ENCODE assay signal across 16 mouse cellular contexts in genomic region chr2:32061722-32062505, GRCm38 (mm10). TPM values are rescaled to one million over a fixed set of nuclear protein-coding genes. Genes with fewer than 3 reads are reported as not detected.
A peak's percentile ranks its signal among the peaks of the same experiment; 100 is the strongest.
DNase-seq lines count a peak whose midpoint lies in the region; ATAC-seq and TF ChIP-seq lines count a peak whose summit lies in the region.
"Had no signal": no experiment of that assay in that cellular context is flagged by ENCODE, and none has a peak within 500 bp of the region (broad histone marks: within the 10 kb centered on the region; RNA-seq: fewer than 3 reads in every experiment).

No protein-coding gene starts in this region.

- DNase-seq in heart, postnatal 10 days, result no peak
- DNase-seq in thymus, adult 2 months, result peak; percentile 74
- no peak for DNase-seq in adrenal gland, postnatal 4 days (ENCODE audit: low spot score in 2 of 2)
- DNase-seq in embryo, embryonic 10.5 days (ENCODE audit: low spot score), result no peak
- no peak for DNase-seq in left cerebral cortex, postnatal 25 days (ENCODE audit: low spot score in 2 of 2)
- DNase-seq: B cell, adult 2 months; cerebellum, adult 9-10 months; gastrocnemius, postnatal 25 days; kidney, adult 2 months; right cerebral cortex, postnatal 25 days had no signal

- ATAC-seq in heart, embryonic 13.5 days (ENCODE audit: extremely low read depth, insufficient number of reproducible peaks, low FRiP score, low TSS enrichment), result no peak
- peak; percentile 3 for ATAC-seq in CD4-positive, CD25-positive, alpha-beta regulatory T cell, adult 4 months
- peak; percentile 76 for ATAC-seq in liver, embryonic 12.5 days
- ATAC-seq: forebrain, embryonic 15.5 days had no signal

- no peak overlapping the region for H3K4me3 ChIP-seq in heart, embryonic 13.5 days
- H3K4me3 ChIP-seq in liver, embryonic 12.5 days, result peak overlapping the region; percentile 23; the same call in 1 of the 2 replicates
- H3K4me3 ChIP-seq in thymus, adult 2 months (ENCODE audit: control insufficient read depth, insufficient read depth, low read length), result peak overlapping the region; percentile 32
- H3K4me3 ChIP-seq: embryonic facial prominence, embryonic 12.5 days; forebrain, embryonic 15.5 days; hindbrain, embryonic 15.5 days had no signal

- no peaks in the 10 kb centered on the region for H3K9me3 ChIP-seq in heart, embryonic 13.5 days
- no peaks in the 10 kb centered on the region for H3K9me3 ChIP-seq in liver, embryonic 12.5 days (replicated peaks)
- H3K9me3 ChIP-seq: embryonic facial prominence, embryonic 12.5 days; forebrain, embryonic 15.5 days; hindbrain, embryonic 15.5 days had no signal

- H3K36me3 ChIP-seq in heart, embryonic 13.5 days, result peaks cover 2% of the 10 kb centered on the region
- H3K36me3 ChIP-seq in liver, embryonic 12.5 days, result peaks cover 32% of the 10 kb centered on the region
- peaks cover 17% of the 10 kb centered on the region for H3K36me3 ChIP-seq in thymus, adult 2 months (ENCODE audit: control insufficient read depth, insufficient read depth, low read length)
- H3K36me3 ChIP-seq: embryonic facial prominence, embryonic 12.5 days; forebrain, embryonic 15.5 days; hindbrain, embryonic 15.5 days had no signal

- H3K27me3 ChIP-seq in heart, embryonic 13.5 days (replicated peaks), result no peaks in the 10 kb centered on the region
- no peaks in the 10 kb centered on the region for H3K27me3 ChIP-seq in liver, embryonic 12.5 days (replicated peaks)
- no peaks in the 10 kb centered on the region for H3K27me3 ChIP-seq in thymus, adult 2 months (ENCODE audit: control insufficient read depth, insufficient read depth, low read length)
- H3K27me3 ChIP-seq: embryonic facial prominence, embryonic 12.5 days; forebrain, embryonic 15.5 days; hindbrain, embryonic 15.5 days had no signal

- TF ChIP-seq POLR2A in thymus, adult 2 months (IDR thresholded peaks at IDR 0.05; ENCODE audit: control insufficient read depth, extremely low read depth, insufficient read depth, low read length, poor library complexity), result 0 out of 2 replicates have a peak, but pooled peaks have one; percentile 18

- peaks cover 99% of the 10 kb centered on the region for H3K4me1 ChIP-seq in heart, embryonic 13.5 days
- H3K4me1 ChIP-seq in liver, embryonic 12.5 days, result peaks cover 88% of the 10 kb centered on the region
- H3K4me1 ChIP-seq in thymus, adult 2 months (replicated peaks; ENCODE audit: control insufficient read depth, insufficient read depth, low read length), result peaks cover 86% of the 10 kb centered on the region
- H3K4me1 ChIP-seq: forebrain, embryonic 15.5 days had no signal

- peak overlapping the region; percentile 55 for H3K9ac ChIP-seq in heart, embryonic 13.5 days
- peak overlapping the region; percentile 57 for H3K9ac ChIP-seq in liver, embryonic 12.5 days
- H3K9ac ChIP-seq: embryonic facial prominence, embryonic 12.5 days; forebrain, embryonic 15.5 days; hindbrain, embryonic 15.5 days had no signal

- no peak for TF ChIP-seq CTCF in thymus, adult 2 months (IDR thresholded peaks at IDR 0.05; ENCODE audit: borderline replicate concordance, control insufficient read depth, extremely low read depth, insufficient read depth, low read length, poor library complexity)

- WGBS in heart, embryonic 13.5 days, result 39% methylated on average over 12 of the region's 12 CpGs
- WGBS in liver, embryonic 12.5 days (ENCODE audit: insufficient replicate concordance), result 29% methylated on average over 12 of the region's 12 CpGs
- 9% methylated on average over 12 of the region's 12 CpGs for WGBS in thymus, adult 2 months

- intact Hi-C loops in heart, postnatal 10 days (cut with DNase I), result no loop called here
- intact Hi-C loops in left cerebral cortex, postnatal 25 days (cut with DNase I), result no loop called here

- peak overlapping the region; percentile 96 for H3K27ac ChIP-seq in heart, embryonic 13.5 days (replicated peaks)
- peak overlapping the region; percentile 83 for H3K27ac ChIP-seq in liver, embryonic 12.5 days
- H3K27ac ChIP-seq in thymus, adult 2 months (ENCODE audit: control insufficient read depth, insufficient read depth, low read length), result peak overlapping the region; percentile 99
- H3K27ac ChIP-seq: embryonic facial prominence, embryonic 12.5 days; forebrain, embryonic 15.5 days; hindbrain, embryonic 15.5 days had no signal

- H3K4me2 ChIP-seq in heart, embryonic 13.5 days, result no peak overlapping the region
- H3K4me2 ChIP-seq in liver, embryonic 12.5 days, result peak overlapping the region; percentile 59
- H3K4me2 ChIP-seq: embryonic facial prominence, embryonic 12.5 days; forebrain, embryonic 15.5 days; hindbrain, embryonic 15.5 days had no signal

RNA-seq across cellular contexts. Expression of gene Fam78a, which starts 22.7 kb away (rescaled TPM):
- polyA plus RNA-seq in heart, embryonic 13.5 days (2015; fragmentation: Nextera tagmentation; extraction: Ambion mirVana), result 29.3 and 32.8 TPM in 2 replicates
- total RNA-seq in heart, postnatal 10 days (2021), result 10 to 100 TPM; 24.3 to 38.1 TPM
- 10 to 100 TPM; 22.6 to 24.4 TPM for polyA plus RNA-seq in CD4-positive, CD25-positive, alpha-beta regulatory T cell, adult 4 months (2017; shearing (Covaris generic))
- 22.4 and 22.6 TPM in 2 replicates for polyA plus RNA-seq in liver, embryonic 12.5 days (2016; fragmentation: Nextera tagmentation; extraction: Ambion mirVana)
- 189 and 210 TPM in 2 replicates for polyA plus RNA-seq in thymus, adult 2 months (2012; rRNA removed)
- total RNA-seq in adrenal gland, postnatal 4 days (2021), result 1 to 10 TPM; 2.4 TPM
- total RNA-seq in left cerebral cortex, postnatal 25 days (2021), result 1 to 10 TPM; 4.2 to 6.6 TPM

RNA-seq across cellular contexts. Expression of gene Plpp7, which starts 33.4 kb away (rescaled TPM):
- polyA plus RNA-seq in heart, embryonic 13.5 days (2015; fragmentation: Nextera tagmentation; extraction: Ambion mirVana), result 13.9 and 14.2 TPM in 2 replicates
- total RNA-seq in heart, postnatal 10 days (2021), result 10 to 100 TPM; 29.3 to 31.6 TPM
- not detected for polyA plus RNA-seq in CD4-positive, CD25-positive, alpha-beta regulatory T cell, adult 4 months (2017; shearing (Covaris generic))
- 3.0 and 3.4 TPM in 2 replicates for polyA plus RNA-seq in liver, embryonic 12.5 days (2016; fragmentation: Nextera tagmentation; extraction: Ambion mirVana)
- polyA plus RNA-seq in thymus, adult 2 months (2012; rRNA removed), result 2.9 and 7.7 TPM in 2 replicates
- 1 to 10 TPM; 5.5 to 6.3 TPM for total RNA-seq in adrenal gland, postnatal 4 days (2021)
- total RNA-seq in left cerebral cortex, postnatal 25 days (2021), result 10 to 100 TPM; 27.6 to 28.0 TPM
